Mouse (Mus musculus) spleen, postnatal 4 days (tissue): ENCODE results near the gene Sbno2.
A peak's percentile ranks its signal among the peaks of the same experiment; 100 is the strongest.

ENCODE experiments used
- DNase-seq, 2 experiments: peaks; one replicate each; pipeline ENCODE4 v3.0.0; 2022; ENCODE audit warnings: low spot score in 2 of 2

Gene Sbno2

DNA sequence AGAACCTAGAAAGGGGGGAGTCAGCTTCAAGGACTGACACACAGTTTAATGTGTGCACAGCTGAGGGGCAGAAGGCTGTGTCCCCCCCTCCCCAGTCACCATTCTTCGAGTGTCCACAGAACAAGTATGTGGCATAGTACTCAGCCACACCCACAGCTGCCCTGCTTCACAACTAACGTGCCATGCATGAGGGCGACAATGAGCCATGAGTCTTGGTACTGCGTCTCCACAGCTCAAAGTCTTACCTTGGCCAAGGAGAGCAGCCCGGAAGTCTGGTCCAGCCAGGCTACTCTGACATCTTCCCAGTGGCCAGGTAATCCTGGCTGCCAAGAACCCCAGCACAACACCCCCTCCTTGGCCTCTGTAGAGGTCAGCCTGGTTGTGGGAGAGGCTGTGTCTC lies 12.7 kb downstream of the Sbno2 start:
- DNase-seq, result no peak

DNA sequence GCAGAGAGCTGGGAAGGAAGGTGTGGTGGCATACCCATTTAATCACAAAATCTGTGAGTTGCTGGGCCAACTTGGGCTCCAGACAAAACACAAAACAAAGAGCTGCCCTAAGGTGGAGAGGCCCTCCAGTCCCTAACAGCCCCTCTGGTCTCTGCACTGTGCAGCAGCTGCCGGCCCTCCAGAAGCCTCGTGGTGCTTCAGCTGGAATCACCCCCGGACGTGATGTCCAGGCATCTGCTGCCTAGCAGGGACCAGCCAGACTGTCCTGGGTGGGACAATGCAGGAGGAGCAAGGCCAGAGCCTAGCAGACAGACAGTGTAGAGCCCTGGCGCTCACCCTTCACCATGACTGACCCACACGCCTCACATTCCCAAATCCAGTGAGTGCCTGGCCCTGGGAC lies 13.8 kb downstream of the Sbno2 start:
- DNase-seq, result no peak

DNA sequence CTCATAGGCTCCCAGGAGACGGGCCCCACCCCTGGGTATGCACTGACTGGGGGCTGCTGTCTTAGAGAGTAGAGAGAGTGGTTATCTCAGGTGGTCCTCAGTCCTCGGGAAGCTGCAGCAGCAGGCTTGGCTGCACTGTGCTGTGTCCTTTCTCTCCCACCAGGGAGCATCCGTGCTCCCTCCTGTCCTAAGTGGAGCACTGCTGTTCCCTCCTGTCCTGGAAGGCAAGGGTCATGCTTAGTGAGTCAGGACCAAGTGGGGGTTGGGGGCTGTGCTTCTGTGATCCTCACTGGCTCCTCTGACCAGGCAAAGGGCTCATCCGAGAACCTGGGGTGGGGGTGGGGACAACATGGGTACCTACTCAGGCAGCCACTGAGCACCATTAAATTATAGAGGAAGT lies 16.2 kb downstream of the Sbno2 start:
- no peak for DNase-seq

DNA sequence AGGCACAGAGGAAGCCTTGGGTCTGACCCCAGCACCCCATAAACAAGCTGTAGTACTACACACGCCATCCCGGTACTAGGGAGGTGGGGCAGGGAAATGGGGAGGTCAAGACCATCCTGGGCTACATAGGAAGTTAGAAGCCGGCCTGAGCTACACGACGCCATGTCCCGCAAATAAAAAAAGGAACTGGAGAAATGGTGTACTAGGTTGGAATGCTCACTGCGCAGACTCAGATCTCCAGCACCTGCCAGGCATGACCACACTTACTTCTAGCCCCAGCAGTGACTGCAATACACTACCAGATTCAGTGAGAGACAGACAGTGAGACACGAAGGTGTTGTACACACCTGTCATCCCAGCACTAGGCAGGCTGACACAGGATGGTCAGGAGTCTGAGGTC lies 17.9 kb downstream of the Sbno2 start:
- DNase-seq, result no peak

DNA sequence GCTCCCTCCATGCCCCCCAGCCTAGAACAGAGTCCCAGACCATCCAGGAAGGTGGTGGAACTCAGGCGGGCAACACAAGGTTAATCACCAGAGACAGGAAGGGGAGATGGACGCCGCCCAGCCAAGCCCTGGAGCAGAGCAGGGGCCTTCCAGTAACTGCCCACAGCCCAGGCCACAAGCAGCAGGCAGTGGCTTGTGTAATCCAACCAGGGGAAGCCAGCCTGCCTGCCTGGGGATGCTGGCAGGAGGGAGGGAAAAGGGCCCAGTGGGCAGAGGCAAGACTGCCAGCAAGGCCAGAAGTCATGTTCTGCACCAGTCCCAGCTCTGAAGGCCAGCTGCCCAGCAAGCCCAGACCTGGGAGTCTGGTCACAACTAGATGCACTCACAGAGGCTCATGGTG lies 18.5 kb downstream of the Sbno2 start:
- no peak for DNase-seq

DNA sequence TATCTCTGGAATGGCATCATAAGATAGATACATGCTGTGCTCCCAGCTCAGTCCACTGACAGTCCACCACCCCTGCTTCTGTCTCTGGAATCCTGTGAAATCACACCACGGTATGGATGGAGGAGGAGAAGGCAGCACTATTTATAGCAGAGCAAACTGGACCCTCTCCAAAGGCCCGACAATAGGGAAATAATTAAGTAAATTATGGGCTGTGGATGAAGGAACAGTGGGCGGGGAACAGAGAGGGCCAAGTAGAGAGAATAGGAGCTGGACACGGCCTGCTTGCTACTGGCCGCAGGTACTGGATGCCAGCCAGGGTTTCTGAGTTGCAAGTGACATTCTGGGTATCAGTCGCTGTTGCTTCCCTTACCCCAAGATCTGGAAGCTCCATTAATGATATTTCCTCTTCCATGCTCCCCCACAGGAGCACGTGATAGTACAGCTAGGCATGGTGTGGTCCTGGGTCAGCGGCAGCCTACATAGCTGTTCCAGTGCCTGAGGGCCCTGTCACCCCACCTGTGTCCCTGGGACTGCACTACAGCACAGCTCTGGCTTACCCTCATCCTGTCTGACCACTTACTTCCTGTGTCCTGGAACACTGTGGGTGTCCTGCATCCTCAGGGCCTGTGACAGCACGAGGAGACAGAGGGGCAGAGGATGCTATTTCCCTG lies 20.4 kb downstream of the Sbno2 start:
- no peak for DNase-seq

DNA sequence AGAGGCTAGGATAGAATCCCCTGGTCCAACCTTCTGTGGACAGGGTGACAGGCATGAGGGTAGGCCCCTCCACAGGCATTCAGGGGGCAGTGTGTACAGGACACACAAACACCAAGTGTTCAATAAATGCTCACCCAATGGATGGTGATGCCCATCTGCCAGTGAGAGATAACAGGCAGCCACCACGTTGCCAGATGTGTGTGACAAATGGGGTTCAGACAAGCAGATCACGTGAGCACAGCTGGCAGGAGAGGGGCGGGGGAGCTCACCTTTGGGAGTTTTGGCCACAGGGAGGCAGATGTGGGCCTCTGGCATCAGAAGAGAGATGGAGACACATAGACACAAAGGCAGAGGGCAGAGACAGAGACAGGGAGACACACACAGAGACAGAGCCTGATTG lies 24.3 kb downstream of the Sbno2 start:
- DNase-seq, result peak; percentile 85 to 86

DNA sequence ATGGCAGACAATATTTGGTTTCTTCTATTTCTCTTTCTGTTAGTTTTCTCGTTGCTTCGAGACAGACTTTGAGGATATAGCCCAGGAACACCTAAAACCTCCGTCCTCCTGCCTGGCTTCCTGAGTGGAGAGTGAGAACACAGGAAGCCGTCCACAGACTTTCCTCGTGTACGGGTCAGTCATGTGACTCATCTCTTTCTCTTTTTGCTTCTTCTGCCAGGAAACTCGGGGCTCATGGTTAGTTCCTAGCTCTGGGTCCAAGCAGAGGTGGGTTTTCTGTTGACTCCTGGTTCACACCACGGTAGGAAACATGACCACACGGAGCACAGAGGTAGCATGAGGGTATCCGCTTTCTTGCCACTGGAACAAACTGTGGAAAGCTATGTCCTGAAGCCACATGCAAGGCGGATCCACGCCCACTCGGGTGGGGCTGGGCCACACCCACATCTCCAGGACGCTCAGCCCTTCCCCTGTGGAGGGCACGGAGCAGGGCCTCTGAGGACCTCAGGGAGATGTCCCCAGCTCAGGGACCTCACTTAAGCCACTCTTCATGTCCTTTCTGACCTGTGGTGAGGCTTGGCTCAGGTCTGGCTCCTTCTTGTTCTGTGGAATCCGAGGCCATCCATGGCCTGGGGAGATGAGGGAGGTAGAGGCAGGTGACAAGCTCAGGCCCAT lies 24.8 kb downstream of the Sbno2 start:
- peak; percentile 82 to 84 for DNase-seq

DNA sequence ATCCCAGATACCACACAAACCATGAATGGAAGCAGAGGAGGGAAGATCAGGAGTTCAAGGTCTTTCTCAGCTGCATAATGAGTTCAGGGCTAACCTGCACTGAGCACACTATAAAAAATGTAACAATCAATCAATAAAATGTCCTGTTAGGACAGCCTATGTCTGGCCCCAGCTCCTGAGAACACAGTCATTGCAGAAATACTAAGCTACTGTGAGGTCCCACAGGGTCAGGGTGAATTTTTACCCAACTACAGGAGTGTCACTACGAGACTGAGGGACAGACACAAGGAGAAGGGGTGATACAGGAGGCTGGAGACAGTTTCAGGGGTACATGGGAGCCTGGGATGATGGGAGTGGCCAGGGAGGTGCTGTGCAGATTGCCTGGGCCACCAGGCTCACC lies 27.0 kb downstream of the Sbno2 start:
- no peak for DNase-seq

DNA sequence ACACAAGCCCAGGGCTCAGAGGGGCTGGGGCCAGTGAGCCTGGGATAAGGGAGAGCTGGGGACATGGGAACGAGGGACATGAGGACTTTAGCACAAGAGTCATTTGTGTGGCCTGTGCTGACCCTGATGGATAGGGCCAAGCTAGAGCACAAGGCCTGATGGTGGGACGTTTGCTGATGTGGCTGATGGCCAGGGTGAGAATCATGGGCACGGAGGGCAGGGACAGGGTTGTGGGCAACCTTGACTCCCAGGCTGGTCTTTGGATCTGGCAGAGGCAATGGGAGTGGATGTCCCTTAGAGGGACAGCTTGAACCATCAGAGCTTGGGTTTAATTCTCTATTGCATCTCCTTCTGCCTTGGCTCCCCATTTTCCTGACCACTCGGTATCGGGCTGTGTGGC lies 28.1 kb downstream of the Sbno2 start:
- DNase-seq, result no peak

DNA sequence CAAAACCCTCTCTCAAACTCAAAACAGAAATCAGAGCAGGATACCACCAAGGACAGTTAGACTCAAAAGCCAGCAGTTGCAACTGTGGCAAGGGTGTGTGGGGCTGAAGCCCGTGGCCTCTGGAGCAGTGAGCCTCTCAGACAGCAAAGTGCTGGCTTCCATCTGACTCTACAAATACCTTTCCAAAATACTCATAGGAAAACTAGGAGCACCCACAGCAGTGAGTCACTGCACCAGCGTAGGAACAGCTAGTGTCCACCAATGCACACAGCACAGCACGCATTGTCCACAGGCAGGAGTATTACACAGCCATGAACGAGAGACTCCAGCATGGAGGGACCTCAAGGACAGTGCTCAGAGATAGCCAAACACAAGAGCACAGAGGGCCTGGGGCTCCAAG lies 29.0 kb downstream of the Sbno2 start:
- DNase-seq, result no peak

DNA sequence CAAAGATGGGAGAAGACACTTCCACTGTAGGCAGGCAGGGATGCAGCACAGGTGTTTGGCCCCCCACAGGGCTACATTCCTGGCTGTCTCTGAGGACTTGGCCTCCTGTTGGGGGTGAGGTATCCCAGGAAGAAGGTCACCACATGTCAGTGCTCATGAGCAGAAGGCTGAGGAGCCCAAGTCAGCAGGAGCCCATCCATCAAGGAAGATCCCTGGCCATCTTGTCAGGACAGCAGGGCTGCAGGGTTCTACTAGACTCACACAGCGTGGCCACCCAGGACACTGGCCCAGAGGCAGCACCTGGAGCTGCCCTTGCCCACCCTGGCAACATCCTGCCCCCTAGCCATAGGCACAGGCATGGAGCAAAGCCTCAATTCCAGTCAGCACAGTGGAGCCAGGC lies 29.4 kb downstream of the Sbno2 start:
- DNase-seq, result no peak

DNA sequence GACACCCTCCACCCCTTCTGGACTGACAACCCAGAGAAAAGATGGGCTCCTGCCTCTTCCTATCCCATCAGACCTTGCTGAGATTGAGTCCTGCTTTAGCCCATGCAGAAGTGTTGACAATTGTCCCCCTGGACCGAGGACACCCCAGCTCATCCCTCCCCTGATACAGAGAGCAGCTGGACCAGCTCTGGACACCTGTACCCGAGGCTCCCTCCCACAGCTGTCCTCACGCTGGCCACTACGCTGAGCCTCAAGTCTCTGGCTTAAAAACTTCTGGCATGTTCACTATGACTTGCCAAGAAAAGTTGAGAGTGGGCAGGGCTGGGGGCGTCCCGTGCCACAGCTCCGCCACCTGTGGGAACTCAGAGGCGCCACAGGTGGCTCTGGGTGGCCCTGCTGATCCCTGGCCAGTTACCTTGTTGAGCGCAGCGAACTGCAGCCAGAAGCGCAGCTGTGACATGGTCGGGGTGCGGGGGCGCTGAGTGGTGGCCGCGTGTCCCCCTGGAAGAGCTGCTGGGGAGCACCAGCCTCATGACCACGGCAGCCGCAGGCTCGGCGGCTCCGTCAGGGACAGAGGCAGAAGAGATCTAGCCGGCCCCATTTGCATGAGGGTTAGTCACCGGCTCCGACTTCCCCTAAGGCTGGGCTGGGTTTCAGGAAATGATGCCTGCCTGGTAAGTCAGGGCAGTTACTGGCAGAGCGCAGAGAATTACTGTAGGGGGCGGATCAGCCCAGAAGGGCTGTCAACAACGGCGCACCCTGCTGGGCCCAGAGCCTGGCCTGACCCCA lies 30.4 kb downstream of the Sbno2 start:
- peak; percentile 80 to 86 for DNase-seq

DNA sequence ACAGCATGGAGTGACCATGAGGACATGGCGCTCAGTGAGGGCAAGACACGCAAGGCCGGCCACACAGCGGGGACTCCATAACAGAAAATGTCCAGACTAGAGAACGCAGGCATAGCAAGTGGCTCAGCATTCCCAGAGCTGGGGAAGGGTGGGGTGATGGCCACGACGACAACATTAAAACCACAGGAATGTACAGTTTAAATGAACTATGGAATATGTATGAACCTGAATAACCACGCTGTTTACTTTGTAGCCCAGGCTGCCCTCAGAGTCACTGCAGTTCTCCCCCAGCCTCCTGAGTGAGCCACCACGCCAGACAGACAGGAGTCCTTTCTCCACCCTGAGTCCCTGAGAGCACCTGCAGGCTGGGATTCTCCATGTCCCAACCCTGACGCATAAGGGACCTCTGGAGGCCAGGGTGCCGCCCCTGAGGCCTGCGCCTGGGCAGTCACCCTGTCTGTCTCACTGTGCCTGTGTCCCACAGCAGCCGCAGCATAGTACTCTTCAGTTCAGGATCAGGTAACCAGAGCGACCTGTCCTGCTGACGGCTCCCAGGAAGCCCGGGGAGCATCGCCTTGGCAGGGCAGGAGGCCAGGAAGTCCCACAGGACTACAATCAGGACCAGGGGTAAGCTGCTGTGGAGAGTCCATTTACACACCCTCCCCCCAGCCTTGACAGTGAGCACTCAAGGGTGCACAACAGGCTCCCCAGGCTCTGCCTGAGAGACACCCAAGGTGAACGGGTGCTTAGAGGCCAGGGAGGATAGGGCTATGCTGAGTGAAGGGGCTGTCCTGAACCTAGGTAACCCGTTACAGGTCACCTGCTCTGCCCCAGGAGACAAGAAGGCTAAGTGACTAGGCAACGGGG lies 32.5 kb downstream of the Sbno2 start:
- DNase-seq, result no peak

DNA sequence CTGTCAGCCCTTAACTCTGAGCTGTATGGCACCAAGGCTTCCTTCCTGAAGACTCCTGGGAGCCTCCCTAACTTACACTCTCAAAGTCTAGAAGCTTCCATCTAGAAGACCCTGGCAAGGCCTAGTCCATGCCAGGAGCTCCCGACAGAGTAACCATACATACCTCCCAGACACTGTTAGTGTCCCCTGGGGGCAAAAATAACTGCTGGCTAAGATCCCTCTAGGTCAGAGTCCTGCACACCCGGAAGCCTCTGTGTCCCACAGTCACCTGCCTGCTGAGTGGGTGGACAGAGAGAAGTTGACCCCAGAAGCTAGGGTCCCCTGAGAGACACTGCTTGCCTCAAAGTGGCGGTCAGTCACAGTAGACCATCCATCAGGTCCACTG lies 33.9 kb downstream of the Sbno2 start:
- no peak for DNase-seq

DNA sequence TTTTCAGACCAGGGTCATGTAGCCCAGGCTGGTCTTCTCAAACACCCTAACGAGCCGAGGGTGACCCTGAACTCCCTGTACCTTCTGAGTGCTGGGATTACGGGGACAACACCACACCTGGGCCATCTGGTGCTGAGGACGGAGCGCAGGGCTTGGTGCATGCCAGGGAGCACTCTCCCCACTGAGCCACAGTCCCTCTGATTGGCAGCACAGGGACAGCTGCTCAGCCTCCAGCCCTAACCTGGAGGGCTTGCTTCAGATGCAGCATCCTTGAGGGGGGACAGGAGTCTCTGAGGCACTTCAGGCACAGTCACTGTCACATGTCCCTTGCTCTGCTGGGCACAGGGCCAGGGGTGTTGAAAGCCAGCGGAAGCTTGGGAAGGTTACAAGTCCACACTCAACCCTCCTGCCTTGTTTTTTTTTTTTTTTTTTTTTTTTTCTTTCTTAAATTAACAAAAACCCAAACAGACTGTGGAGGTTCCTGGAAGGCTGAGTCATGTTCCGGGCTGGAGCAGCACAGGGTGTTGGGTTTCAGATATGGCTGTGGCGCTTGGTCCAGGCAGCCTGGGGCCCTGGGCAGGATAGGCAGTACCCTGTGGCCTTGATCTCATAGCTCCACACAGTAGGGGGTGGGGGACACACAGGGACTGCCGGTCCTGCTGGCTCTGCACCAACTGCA lies 34.4 kb downstream of the Sbno2 start:
- peak in 1 of 2 experiments; percentile 73 for DNase-seq

DNA sequence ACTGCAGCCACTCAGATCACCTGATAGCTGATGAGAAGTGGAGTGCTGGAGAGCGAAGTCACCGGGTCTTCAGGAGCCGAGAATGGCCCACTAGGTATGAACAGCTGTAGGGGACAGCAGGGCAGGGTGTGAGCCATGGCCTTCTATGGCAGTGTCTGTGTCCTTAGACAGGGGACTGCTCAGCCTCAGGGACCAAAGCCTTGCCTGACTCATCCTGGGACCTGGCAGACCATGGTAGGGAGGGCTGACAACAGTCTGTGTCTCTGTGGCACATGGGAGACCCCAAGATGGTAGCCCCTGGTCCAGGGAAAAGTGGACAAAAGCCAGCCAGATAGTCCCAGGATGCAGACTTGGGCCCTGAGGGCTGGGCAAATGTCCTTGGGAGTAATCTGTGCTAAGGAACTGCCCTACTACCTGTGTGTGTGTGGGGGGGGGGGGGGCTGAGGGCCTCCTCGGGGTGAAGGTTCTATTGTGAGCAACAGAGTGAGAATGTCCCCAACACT lies 35.4 kb downstream of the Sbno2 start:
- DNase-seq, result no peak

DNA sequence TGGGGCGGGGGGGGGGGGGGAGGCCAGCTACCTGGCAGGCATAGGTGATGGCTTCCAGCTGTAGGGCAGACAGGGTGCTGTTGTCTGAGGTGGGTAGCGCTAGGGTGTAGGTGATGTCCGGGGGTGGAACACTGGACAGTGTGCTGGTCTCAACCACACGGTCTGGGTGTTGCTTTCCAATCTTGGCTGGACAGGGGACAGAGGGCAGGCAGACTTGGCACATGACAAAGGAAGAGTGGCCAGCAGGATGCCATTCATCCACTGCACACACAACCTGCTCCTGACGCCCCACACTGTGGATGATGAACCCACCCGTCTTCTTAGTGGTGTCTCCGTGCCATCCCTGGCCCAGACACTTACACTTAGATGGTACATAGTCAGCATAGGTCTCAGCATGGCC lies 36.1 kb downstream of the Sbno2 start:
- no peak for DNase-seq

DNA sequence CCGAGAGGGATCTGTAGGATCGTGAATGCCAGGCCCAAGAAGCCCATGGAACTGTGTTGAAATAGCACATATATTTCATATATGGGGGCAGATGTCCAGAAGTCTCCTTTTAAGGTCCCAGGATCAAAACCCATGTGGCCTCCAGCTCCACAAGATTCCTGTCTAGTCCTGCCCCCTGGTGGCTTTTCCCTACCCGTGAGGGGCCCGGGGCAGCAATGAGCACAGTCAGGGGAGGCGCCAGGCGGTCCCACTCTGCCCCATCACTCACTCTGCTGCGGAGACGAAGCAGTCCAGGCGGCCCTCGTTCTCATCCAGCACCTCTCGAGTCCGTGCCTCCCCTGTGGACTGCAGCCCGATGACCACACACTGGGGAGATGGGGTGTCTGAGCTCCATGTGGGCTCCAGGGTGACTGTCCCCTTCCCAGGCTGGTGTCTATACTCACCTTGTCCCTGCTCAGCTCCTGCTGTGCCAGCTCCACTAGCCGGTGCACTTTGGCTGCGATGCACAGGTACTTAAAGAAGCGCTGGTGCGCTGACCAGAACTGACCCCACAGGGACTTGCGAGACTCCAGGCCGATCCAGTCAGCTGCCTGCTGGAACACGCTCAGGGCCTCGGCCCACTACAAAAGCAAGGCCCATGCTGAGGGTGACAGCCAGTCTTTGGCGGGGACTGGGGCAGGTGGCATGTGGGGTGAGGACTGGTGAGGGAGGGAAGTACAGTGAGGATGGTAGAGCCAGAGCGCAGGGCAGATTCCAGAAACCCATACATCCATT lies 41.3 kb downstream of the Sbno2 start:
- DNase-seq, result no peak

DNA sequence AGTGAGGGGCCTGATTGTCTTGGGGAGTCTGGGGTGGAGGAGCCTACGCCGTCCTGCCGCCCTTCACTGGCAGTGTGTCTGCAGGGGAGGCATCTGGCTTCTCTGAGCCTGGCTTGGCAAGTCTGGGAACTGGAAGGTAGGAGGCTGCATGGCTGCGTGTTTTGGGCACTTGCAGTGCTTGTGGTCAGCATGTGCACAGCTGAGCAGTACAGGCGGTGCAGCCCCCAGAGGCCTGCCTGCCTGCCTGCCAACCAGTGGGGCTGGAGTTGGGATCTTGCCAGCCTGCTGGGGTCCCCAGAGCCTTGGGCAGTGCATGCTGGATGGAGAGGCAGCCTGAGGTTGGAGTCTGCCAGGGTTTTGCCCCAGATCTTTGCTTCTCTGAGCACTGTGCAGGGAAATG lies 42.3 kb downstream of the Sbno2 start:
- no peak for DNase-seq
